Mouse (Mus musculus) testis, adult 2 months (tissue): ENCODE measurements around the gene Nkpd1. TPM values are rescaled to one million over a fixed set of nuclear protein-coding genes. Genes with fewer than 3 reads are reported as not detected.

Source experiments
- H3K27ac ChIP-seq: fragments of 200-500 bp; 2 replicates; pipeline ENCODE4 v1.5.1; 2012; ENCODE audit warnings: low read depth, low read length; ENCODE audit not compliant: control insufficient read depth, insufficient read depth
- H3K27me3 ChIP-seq: fragments of 200-500 bp; 2 replicates; pipeline ENCODE4 v1.6.1; 2012; ENCODE audit warnings: mild to moderate bottlenecking, low read length, moderate library complexity; ENCODE audit not compliant: control insufficient read depth, insufficient read depth
- H3K36me3 ChIP-seq: fragments of 200-500 bp; 2 replicates; pipeline ENCODE4 v1.6.1; 2012; ENCODE audit warnings: mild to moderate bottlenecking, low read length; ENCODE audit not compliant: control insufficient read depth, insufficient read depth
- H3K4me1 ChIP-seq: fragments of 200-500 bp; 2 replicates; pipeline ENCODE4 v1.6.1; 2012; ENCODE audit warnings: low read length; ENCODE audit not compliant: control insufficient read depth, insufficient read depth
- H3K4me3 ChIP-seq: fragments of 200-500 bp; 2 replicates; pipeline ENCODE4 v1.5.1; 2012; ENCODE audit warnings: low read depth, mild to moderate bottlenecking, low read length, moderate library complexity, mixed read lengths; ENCODE audit not compliant: control insufficient read depth
- CTCF ChIP-seq: fragments of 200-500 bp; IDR thresholded peaks from 2 replicates; pipeline ENCODE4 v1.5.1; 2012; ENCODE audit warnings: low read depth, mild to moderate bottlenecking, inconsistent platforms, low read length, moderate library complexity; ENCODE audit not compliant: control insufficient read depth, insufficient read depth, insufficient replicate concordance
- POLR2A ChIP-seq: fragments of 200-500 bp; IDR thresholded peaks from 2 replicates; pipeline ENCODE4 v1.6.1; 2012; ENCODE audit warnings: low read depth, mild to moderate bottlenecking, inconsistent platforms, low read length, moderate library complexity; ENCODE audit not compliant: control insufficient read depth
- polyA plus RNA-seq: library from polyadenylated mRNA; depleted of rRNA; stranded (reverse); fragments of >200 nt; gene quantifications from 2 replicates; pipeline ENCODE4 v1.2.3, GENCODE M21; 2012; rRNA removed

Gene Nkpd1
- polyA plus RNA-seq = 5.6 and 6.9 TPM in 2 replicates

- Histone ChIP-seq H3K27me3 (no peaks in the 10 kb centered on the region), H3K4me3 (no peak within 1 kb of the TSS), H3K36me3 (no peaks in the 10 kb centered on the region), H3K27ac (no peak within 1 kb of the TSS), H3K4me1 (peaks cover 16% of the 10 kb centered on the region)
- TF ChIP-seq POLR2A (no peak), CTCF (peak; percentile 21; the same call in 1 of the 2 replicates)
Measured at GRCm38 (mm10) chr7:19517652-19518365, at the start of gene Nkpd1. Nkpd1 (plus strand) TSS chr7:19517838.

DNA sequence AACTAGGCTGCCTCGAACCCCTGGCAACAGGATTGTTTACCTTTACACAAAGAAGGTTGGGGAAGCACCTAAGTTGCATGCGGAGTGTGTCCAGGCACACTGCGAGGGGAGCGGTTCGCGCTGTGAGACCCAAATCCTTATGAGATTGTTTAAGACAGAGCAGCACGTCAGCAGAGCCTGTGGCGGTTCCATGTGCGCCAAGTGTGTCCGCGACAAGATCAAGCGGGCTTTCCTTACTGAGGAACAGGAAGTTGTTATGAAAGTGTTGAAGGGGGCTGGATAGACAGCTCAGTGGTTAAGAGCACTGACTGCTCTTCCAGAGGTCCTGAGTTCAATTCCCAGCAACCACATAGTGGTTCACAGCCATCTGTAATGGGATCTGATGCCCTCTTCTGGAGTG lies 49.4 kb upstream of the Nkpd1 start:
- H3K4me1 ChIP-seq = peaks cover 16% of the 10 kb centered on the region
- no peak overlapping the region for H3K4me3 ChIP-seq
- no peaks in the 10 kb centered on the region for H3K27me3 ChIP-seq
- H3K36me3 ChIP-seq = no peaks in the 10 kb centered on the region
- TF ChIP-seq POLR2A (no peak), CTCF (no peak)
- no peak overlapping the region for H3K27ac ChIP-seq

- H3K27ac ChIP-seq = no peak overlapping the region
Measured at GRCm38 (mm10) chr7:19469404-19469803, 48.2 kb upstream of the Nkpd1 start.

DNA sequence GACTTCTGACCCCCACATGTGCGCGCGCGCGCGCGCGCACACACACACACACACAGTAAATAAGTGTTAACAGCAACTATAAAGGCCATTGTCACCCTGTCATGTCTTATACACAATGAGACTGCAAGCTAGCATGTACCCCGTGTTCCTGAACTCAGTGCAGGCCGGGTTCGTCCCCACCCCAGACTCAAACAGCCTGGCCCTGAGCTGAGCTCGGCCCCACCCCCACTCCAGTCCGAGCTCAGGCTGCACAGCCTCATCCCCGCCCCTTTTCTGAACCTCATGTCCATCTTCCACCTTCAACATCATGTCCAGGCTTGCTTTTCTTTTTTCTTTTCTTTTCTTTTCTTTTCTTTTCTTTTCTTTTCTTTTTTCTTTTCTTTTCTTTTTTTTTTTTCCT lies 47.3 kb upstream of the Nkpd1 start:
- no peaks in the 10 kb centered on the region for H3K27me3 ChIP-seq
- peaks cover 22% of the 10 kb centered on the region for H3K4me1 ChIP-seq
- no peak overlapping the region for H3K4me3 ChIP-seq
- no peak for TF ChIP-seq CTCF
- TF ChIP-seq POLR2A = no peak
- no peak overlapping the region for H3K27ac ChIP-seq
- no peaks in the 10 kb centered on the region for H3K36me3 ChIP-seq

More at GRCm38 (mm10) chr7:19469404-19469803, 48.2 kb upstream of the Nkpd1 start:
- peaks cover 26% of the 10 kb centered on the region for H3K4me1 ChIP-seq
- H3K27me3 ChIP-seq = no peaks in the 10 kb centered on the region
- H3K4me3 ChIP-seq = no peak overlapping the region
- TF ChIP-seq POLR2A (no peak), CTCF (no peak)
- no peaks in the 10 kb centered on the region for H3K36me3 ChIP-seq

- Histone ChIP-seq H3K4me3 (no peak overlapping the region), H3K27me3 (no peaks in the 10 kb centered on the region), H3K27ac (no peak overlapping the region), H3K4me1 (peaks cover 24% of the 10 kb centered on the region), H3K36me3 (no peaks in the 10 kb centered on the region)
- no peak for TF ChIP-seq POLR2A
- TF ChIP-seq CTCF = no peak
Measured at GRCm38 (mm10) chr7:19472403-19472802, 45.2 kb upstream of the Nkpd1 start.

DNA sequence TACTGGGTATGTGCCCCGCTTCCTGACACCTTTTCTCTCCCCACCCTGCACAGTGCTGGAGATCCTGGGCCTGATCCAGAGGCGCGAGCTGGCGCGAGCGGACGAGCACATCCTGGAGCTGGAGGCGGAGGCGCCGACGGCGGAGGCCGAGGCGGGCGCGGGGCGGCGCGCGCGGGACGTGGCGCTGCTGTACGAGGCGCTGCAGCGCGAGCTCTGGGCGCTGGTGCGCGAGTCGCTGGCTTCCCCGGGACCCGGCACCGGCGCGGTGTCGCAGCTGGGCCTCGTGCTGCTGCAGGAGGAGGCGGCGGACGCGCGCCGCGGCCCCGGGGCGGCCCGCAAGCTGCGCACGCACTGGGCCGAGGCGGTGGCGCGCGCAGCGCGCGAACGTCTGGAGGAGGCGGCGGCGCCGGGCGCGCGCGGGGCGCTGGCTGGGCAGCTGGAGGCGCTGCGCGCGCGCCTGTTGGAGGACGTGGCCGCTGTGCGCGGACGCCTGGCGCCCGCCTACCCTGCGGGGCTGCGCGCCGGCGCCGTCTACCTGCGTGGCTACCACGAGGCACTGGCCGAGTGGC lies 43.7 kb upstream of the Nkpd1 start:
- Histone ChIP-seq H3K4me1 (peaks cover 22% of the 10 kb centered on the region), H3K36me3 (no peaks in the 10 kb centered on the region), H3K27me3 (no peaks in the 10 kb centered on the region), H3K4me3 (peak overlapping the region; percentile 85), H3K27ac (0 out of 2 replicates have a peak overlapping the region, but pooled peaks have one; percentile 3)
- no peak; the same call in 1 of the 2 replicates for TF ChIP-seq POLR2A
- no peak for TF ChIP-seq CTCF

DNA sequence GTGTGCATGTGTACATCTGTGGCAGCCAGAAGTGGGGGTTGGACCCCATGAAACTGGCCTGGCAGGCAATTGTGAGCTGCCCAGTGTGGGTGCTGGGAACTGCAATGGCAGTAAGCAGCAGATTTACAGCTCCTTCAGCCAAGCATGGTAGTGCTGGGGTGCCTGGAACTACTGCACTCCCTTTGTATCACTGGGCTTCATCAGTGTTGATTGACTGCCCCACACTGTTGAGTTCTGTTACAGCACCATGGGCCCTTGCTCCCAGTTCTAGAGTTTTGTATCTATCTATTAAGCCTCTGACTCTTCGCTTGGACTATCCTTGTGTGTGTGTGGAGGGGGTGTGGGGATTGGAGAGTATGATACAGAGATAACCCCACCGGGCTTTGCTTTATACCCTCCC lies 40.6 kb upstream of the Nkpd1 start:
- no peaks in the 10 kb centered on the region for H3K36me3 ChIP-seq
- no peak overlapping the region for H3K4me3 ChIP-seq
- peaks cover 19% of the 10 kb centered on the region for H3K4me1 ChIP-seq
- H3K27ac ChIP-seq = no peak overlapping the region
- H3K27me3 ChIP-seq = no peaks in the 10 kb centered on the region
- TF ChIP-seq POLR2A = no peak
- no peak; the same call in 1 of the 2 replicates for TF ChIP-seq CTCF
